Mouse (Mus musculus) C2C12 (cell line): ENCODE data around the gene Patj.

Experiments
- CTCF ChIP-seq: IDR thresholded peaks from one replicate; pipeline ENCODE4 v1.5.1; 2011; ENCODE audit not compliant: control insufficient read depth, insufficient read depth, insufficient read length
- MAX ChIP-seq: IDR thresholded peaks from one replicate; pipeline ENCODE4 v1.6.1; 2011; ENCODE audit warnings: mild to moderate bottlenecking, control low read depth

DNA sequence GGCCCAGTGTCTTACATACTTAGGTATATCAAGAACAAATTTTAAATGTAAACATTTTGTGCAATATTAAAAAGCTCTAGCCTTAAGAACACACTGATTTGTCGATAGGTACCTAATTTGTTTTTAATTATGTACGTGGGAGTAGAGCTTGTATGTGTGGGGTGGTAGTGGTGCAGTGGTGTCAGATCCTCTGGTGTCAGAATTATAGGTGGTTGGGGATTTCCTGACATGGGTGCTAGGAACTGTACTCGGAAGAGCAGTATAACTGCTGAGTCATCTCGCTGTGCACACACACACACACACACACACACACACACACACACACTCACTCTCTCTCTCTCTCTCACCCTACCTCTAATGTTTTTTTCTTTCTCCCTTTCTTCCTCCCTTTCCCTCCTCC is 12.9 kb downstream of the Patj start:
- TF ChIP-seq MAX (no peak), CTCF (no peak)
